Mouse (Mus musculus) embryonic fibroblast, embryonic 13.5 days (primary cell): Measurements from ENCODE around the gene Gpr157.

ENCODE experiments used
- CTCF ChIP-seq: IDR thresholded peaks from 2 replicates; pipeline ENCODE4 v1.5.1; 2011; ENCODE audit warnings: mild to moderate bottlenecking, control low read depth, low read length, moderate library complexity, borderline replicate concordance; ENCODE audit not compliant: insufficient read depth
- POLR2A ChIP-seq: IDR thresholded peaks from 2 replicates; pipeline ENCODE4 v1.6.1; 2011; ENCODE audit warnings: low read depth, mild to moderate bottlenecking, control low read depth, low read length, moderate library complexity

DNA sequence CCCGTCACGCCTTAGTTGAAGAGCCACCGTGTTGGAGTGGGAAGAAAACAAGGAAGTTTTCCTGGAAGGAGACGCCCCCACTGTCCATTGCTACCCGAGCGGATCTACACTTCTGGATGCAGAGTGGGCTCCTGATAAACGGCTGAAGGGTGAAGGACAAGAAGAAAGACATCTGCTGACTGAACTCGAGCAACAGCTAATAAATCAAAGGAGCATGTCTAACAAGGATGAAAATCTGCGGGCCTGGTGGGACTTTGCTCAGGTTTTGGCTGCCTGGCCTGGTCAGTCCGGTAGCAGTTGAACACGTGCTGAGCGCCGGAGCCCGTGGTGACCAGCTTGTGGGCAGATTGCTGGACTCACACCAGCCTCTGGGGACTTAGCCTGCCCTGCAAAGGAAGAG, 32.5 kb downstream of the Gpr157 start:
- no peak for TF ChIP-seq POLR2A
- TF ChIP-seq CTCF: no peak
